Mouse (Mus musculus) embryo, embryonic 11 days (tissue): ENCODE measurements around the gene Ctu2.
A peak's percentile ranks its signal among the peaks of the same experiment; 100 is the strongest.

Source experiments
- DNase-seq: peaks from one replicate; pipeline ENCODE4 v3.0.0-alpha.2; 2015

The Ctu2 gene

GRCm38 (mm10) chr8:122475580-122476320 is at the start of gene Ctu2, which contains the start of gene Rnf166:
Gene Ctu2 (plus strand): TSS chr8:122476143.
Gene Rnf166 (minus strand): TSS chr8:122476064.
- DNase-seq = peak; percentile 94

- no peak for DNase-seq
Measured at GRCm38 (mm10) chr8:122426145-122426544, 49.8 kb upstream of the Ctu2 start.

GRCm38 (mm10) chr8:122427607-122428006 is 48.3 kb upstream of the Ctu2 start:
- DNase-seq = no peak

GRCm38 (mm10) chr8:122428163-122428562 is 47.8 kb upstream of the Ctu2 start:
- DNase-seq = no peak

GRCm38 (mm10) chr8:122430058-122430636 is 45.8 kb upstream of the Ctu2 start:
- DNase-seq = no peak

DNA sequence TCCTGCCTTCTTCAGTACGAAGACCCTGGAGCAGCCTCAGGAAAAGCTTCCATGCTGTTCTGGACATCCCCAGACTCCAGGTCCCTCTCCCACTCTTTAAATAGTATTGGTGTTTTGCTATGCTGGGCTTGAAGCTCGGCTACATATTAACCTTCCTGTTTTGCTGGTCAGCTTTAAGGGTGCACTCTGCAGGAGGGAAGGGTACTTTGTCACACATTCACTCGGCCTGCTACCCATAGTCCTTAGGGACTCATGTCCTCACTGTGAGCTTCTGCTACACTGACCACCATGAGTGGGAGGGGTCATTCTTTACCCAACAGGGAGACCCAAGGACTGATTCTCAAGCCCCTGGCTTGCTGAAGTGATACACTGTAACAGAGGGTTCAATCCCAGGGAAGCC is 45.3 kb upstream of the Ctu2 start:
- DNase-seq = no peak

GRCm38 (mm10) chr8:122431694-122432442 is 44.1 kb upstream of the Ctu2 start:
- peak; percentile 11 for DNase-seq

GRCm38 (mm10) chr8:122432443-122433268 is 43.3 kb upstream of the Ctu2 start, which contains the start of gene Cyba:
Gene Cyba (minus strand): TSS chr8:122432930.
- peak; percentile 79 for DNase-seq

- DNase-seq = peak; percentile 14
Measured at GRCm38 (mm10) chr8:122433269-122433905, 42.6 kb upstream of the Ctu2 start.

GRCm38 (mm10) chr8:122435375-122435774 is 40.6 kb upstream of the Ctu2 start:
- DNase-seq = no peak

GRCm38 (mm10) chr8:122436146-122436545 is 39.8 kb upstream of the Ctu2 start:
- no peak for DNase-seq

- DNase-seq = no peak
Measured at GRCm38 (mm10) chr8:122436586-122437125, 39.3 kb upstream of the Ctu2 start.

GRCm38 (mm10) chr8:122437708-122438331 is 38.1 kb upstream of the Ctu2 start:
- DNase-seq = no peak

DNA sequence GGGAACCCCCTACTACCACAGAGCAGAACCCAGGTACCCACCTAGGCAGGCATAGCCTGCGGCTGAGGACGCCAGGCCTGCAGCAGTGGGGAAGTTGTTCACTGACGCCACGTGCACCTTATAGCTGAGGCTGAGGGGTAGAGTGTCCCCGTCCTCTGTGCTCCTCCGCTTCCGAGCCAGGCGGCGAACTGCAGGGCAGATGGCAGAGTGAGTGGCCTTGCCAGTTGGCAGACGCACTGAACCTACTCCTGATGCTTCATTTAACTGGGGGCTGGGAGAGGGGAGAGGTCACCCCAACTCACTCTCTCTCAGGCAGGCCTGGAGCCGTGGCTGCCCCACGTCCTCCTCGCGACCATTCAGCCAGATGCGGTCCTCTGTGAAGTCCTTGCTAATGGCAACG is 36.6 kb upstream of the Ctu2 start:
- DNase-seq = no peak

- DNase-seq = no peak
Measured at GRCm38 (mm10) chr8:122441326-122441725, 34.6 kb upstream of the Ctu2 start.

GRCm38 (mm10) chr8:122442356-122442755 is 33.6 kb upstream of the Ctu2 start:
- no peak for DNase-seq

DNA sequence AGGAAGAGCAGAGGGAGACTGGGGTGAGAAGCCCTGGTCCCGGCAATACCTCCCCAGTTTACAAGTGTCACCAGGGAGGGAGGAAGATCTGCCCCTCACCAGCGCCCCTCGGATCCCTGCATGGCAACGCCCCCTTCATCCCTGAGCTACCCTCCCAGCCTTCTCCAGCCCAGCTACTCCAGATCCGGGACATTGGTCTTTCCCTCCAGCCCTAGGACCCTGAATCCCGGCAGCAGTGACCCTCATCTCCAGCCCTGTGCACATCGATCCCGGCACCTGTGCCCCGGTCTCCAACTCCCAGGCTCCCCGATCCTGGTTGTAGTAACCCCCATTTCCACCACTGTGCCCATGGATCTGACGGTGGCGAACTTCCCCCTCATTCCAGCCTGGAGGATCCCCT is 33.2 kb upstream of the Ctu2 start:
- DNase-seq = peak; percentile 53

DNA sequence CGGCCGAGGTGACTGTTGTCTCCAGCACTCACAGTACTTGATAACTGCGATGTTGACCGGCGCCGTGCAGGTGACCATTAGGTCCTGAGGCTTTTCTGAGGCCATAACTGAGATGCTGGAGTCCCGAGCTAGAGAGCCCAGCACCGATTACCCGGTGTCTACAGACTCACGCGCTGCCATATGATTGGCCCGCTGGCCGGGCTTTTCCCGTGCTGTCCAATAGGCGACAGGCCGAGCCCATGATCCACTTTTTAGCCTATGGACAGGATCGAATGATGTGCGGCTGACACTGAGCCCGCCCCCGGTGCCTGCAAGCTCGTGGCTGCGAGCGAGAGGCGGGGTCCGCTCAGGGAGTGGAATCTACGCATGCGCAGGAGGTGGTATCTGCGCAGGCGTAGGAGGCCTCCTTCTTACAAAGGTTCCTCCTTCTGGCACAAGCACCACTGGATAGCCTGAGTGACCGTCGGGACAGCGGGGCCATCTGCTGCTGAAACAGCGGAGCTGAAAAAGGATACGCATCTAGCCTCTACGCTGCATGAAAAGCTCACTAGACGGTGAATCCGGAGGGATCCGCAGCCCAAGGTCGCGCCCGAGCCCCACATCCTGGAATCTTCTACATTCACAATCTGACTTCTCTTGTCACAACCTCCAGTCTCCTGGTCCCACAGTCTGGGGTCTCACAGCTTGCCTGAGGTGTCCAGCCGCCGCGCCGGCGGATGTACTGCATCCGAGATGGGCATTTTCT is 32.5 kb upstream of the Ctu2 start, which contains the start of gene Mvd:
Mvd (minus strand) TSS at position 161 of the 745 bp plus-strand sequence.
- DNase-seq = peak; percentile 100

DNA sequence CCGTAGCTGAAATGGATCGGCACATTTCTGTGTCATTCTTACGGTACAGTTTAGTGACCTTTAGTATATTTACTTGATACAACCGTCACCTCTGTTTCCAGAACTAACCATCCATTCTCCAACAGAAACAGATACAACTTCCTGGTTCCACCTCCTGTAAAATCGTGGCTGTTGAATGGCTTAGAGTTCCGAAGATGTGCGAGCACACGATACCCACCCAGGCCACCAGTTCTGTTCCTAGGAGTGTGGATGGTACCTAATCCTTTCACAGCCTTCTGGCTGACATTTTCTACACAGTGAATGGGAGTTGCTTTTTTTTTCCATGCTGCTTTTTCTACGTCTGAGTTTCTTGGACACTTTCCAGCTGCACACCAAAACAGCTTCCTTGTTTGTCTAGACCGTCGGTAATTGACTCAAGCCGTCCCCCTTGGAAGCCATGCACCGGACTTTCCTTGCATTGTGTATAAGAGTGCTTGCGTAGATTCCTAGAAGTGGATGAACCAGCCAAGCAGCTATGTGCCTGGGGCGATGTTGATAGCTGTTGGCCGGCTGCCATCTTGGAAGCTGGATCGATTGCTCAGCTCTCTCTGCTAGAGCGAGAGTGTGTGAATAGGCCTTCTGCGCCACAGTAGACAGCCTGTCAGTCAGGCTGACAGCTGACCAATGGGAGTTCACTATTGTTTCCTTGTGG is 31.7 kb upstream of the Ctu2 start:
- DNase-seq = peak; percentile 69

DNA sequence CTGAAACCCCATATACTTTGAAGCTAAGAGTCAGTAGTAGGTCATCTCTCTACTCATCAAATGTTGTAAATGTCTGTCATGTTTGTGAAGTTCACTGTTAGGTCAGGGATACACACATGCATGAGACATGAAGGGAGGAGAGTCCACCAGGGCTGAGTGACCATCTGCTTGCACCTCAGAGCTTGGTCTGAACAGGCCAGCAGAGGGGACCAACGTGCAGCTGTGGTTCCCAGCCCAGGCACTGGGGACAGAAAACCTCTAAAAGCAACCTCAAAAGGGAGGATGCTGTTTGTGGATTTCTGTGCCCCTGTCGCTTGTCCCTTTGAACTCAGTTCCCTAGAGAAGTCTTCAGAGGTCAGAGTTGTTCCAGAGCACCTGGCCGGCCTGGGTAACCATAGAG is 30.7 kb upstream of the Ctu2 start:
- peak; percentile 27 for DNase-seq
